Mouse (Mus musculus) CH12.LX (cell line): ENCODE measurements around the gene Vat1l. TPM values are rescaled to one million over a fixed set of nuclear protein-coding genes. Genes with fewer than 3 reads are reported as not detected.

Source experiments
- DNase-seq: peaks from one replicate; pipeline ENCODE4 v3.0.0-alpha.2; 2013; ENCODE audit errors: extremely low read depth
- H3K27ac ChIP-seq: 2 replicates; pipeline ENCODE4 v1.5.1; 2012; ENCODE audit warnings: low read depth, mild to moderate bottlenecking, control low read depth, moderate library complexity; ENCODE audit not compliant: insufficient read depth
- H3K27me3 ChIP-seq: replicated peaks from 2 replicates; pipeline ENCODE3; 2012; ENCODE audit warnings: inconsistent platforms
- H3K36me3 ChIP-seq, 2 experiments: replicated peaks in 1 of 2; 2 replicates each; pipeline versions ENCODE3 to v1.6.1; 2012; ENCODE audit warnings: inconsistent platforms in 1 of 2, low read length in 1 of 2, mild to moderate bottlenecking in 1 of 2, mixed read lengths in 1 of 2, moderate library complexity in 1 of 2; ENCODE audit not compliant: control insufficient read depth in 1 of 2, insufficient read depth in 1 of 2
- H3K4me1 ChIP-seq, 2 experiments: 2 replicates each; pipeline ENCODE4 v1.6.1; 2012; ENCODE audit warnings: inconsistent platforms in 1 of 2, moderate library complexity in 1 of 2; ENCODE audit not compliant: insufficient read depth in 2 of 2, control insufficient read depth in 1 of 2
- H3K4me2 ChIP-seq: 2 replicates; pipeline ENCODE4 v1.6.1; 2012; ENCODE audit warnings: low read depth, mild to moderate bottlenecking, control low read depth; ENCODE audit not compliant: poor library complexity, insufficient read depth, severe bottlenecking
- H3K4me3 ChIP-seq, 3 experiments: fragments of 150-350 bp in 1 of 3; sonication (generic) in 1 of 3; replicated peaks in 1 of 3; 2 replicates each; pipeline versions ENCODE3 to v1.5.1; 2011 to 2012; ENCODE audit warnings: low read depth in 2 of 3, low read length in 2 of 3, mild to moderate bottlenecking in 2 of 3, moderate library complexity in 2 of 3, control low read depth in 1 of 3, improper control_type of control experiment in 1 of 3, inconsistent platforms in 1 of 3, mixed read lengths in 1 of 3; ENCODE audit not compliant: poor library complexity in 1 of 3
- H3K79me2 ChIP-seq: replicated peaks from 2 replicates; pipeline ENCODE4 v1.6.1; 2012; ENCODE audit warnings: mild to moderate bottlenecking, moderate library complexity; ENCODE audit not compliant: control insufficient read depth, poor library complexity, insufficient read depth, severe bottlenecking; ENCODE audit errors: extremely low read depth
- H3K9ac ChIP-seq: 2 replicates; pipeline ENCODE4 v1.6.1; 2012; ENCODE audit warnings: low read depth, mild to moderate bottlenecking, control low read depth, moderate library complexity; ENCODE audit not compliant: insufficient read depth
- H3K9me3 ChIP-seq: replicated peaks from 2 replicates; pipeline ENCODE3; 2012; ENCODE audit warnings: low read length, inconsistent platforms, mixed read lengths
- BHLHE40 ChIP-seq: IDR thresholded peaks from 2 replicates; pipeline ENCODE4 v1.6.1; 2011; ENCODE audit warnings: mild to moderate bottlenecking, low read depth, low read length, improper control_type of control experiment
- CHD2 ChIP-seq: IDR thresholded peaks from 2 replicates; pipeline ENCODE4 v1.6.1; 2011; ENCODE audit warnings: low read length, improper control_type of control experiment
- E2F4 ChIP-seq: IDR thresholded peaks from 2 replicates; pipeline ENCODE4 v1.6.1; 2011; ENCODE audit warnings: low read depth, low read length, improper control_type of control experiment; ENCODE audit not compliant: insufficient replicate concordance
- ELF1 ChIP-seq: IDR thresholded peaks from 2 replicates; pipeline ENCODE4 v1.6.1; 2014; ENCODE audit warnings: low read depth, mild to moderate bottlenecking, inconsistent platforms, low read length, improper control_type of control experiment
- EP300 ChIP-seq: IDR thresholded peaks from 2 replicates; pipeline ENCODE4 v1.6.1; 2011; ENCODE audit warnings: low read length, improper control_type of control experiment
- ETS1 ChIP-seq: conservative IDR thresholded peaks from 2 replicates; pipeline ENCODE4 v1.6.1; 2012; ENCODE audit warnings: low read depth, mild to moderate bottlenecking, inconsistent platforms, low read length, improper control_type of control experiment, moderate library complexity
- HCFC1 ChIP-seq: IDR thresholded peaks from 2 replicates; pipeline ENCODE4 v1.6.1; 2012; ENCODE audit warnings: low read depth, mild to moderate bottlenecking, inconsistent platforms, low read length, improper control_type of control experiment
- IRF4 ChIP-seq: IDR thresholded peaks from 2 replicates; pipeline ENCODE4 v1.6.1; 2014; ENCODE audit warnings: low read depth, mild to moderate bottlenecking, inconsistent platforms, low read length, improper control_type of control experiment
- JUN ChIP-seq: IDR thresholded peaks from 2 replicates; pipeline ENCODE4 v1.6.1; 2011; ENCODE audit warnings: low read depth, mild to moderate bottlenecking, low read length, improper control_type of control experiment, moderate library complexity; ENCODE audit not compliant: insufficient read depth
- JUND ChIP-seq: conservative IDR thresholded peaks from 2 replicates; pipeline ENCODE4 v1.6.1; 2011; ENCODE audit warnings: low read depth, low read length, improper control_type of control experiment
- KAT2A ChIP-seq: IDR thresholded peaks from 2 replicates; pipeline ENCODE4 v1.6.1; 2012; ENCODE audit warnings: low read length, improper control_type of control experiment, inconsistent platforms; ENCODE audit not compliant: insufficient replicate concordance
- MAX ChIP-seq: IDR thresholded peaks from 2 replicates; pipeline ENCODE4 v1.6.1; 2011; ENCODE audit warnings: low read length, improper control_type of control experiment
- MAZ ChIP-seq: IDR thresholded peaks from 2 replicates; pipeline ENCODE4 v1.6.1; 2012; ENCODE audit warnings: low read depth, mild to moderate bottlenecking, inconsistent platforms, low read length, improper control_type of control experiment, moderate library complexity
- MXI1 ChIP-seq: IDR thresholded peaks from 2 replicates; pipeline ENCODE4 v1.6.1; 2011; ENCODE audit warnings: mild to moderate bottlenecking, low read depth, low read length, improper control_type of control experiment
- POLR2AphosphoS2 ChIP-seq: IDR thresholded peaks from 2 replicates; pipeline ENCODE4 v1.6.1; 2011; ENCODE audit warnings: low read depth, low read length, improper control_type of control experiment
- RAD21 ChIP-seq: IDR thresholded peaks from 2 replicates; pipeline ENCODE4 v1.6.1; 2011; ENCODE audit warnings: low read depth, mild to moderate bottlenecking, low read length, improper control_type of control experiment, moderate library complexity
- RCOR1 ChIP-seq: conservative IDR thresholded peaks from 2 replicates; pipeline ENCODE4 v1.6.1; 2012; ENCODE audit warnings: low read depth, mild to moderate bottlenecking, inconsistent platforms, low read length, improper control_type of control experiment
- SMC3 ChIP-seq: IDR thresholded peaks from 2 replicates; pipeline ENCODE4 v1.6.1; 2011; ENCODE audit warnings: low read depth, low read length, improper control_type of control experiment
- UBTF ChIP-seq: IDR thresholded peaks from 2 replicates; pipeline ENCODE4 v1.6.1; 2012; ENCODE audit warnings: low read depth, mild to moderate bottlenecking, inconsistent platforms, low read length, improper control_type of control experiment, moderate library complexity
- ZC3H11A ChIP-seq: IDR thresholded peaks from 2 replicates; pipeline ENCODE4 v1.6.1; 2012; ENCODE audit warnings: low read depth, mild to moderate bottlenecking, inconsistent platforms, low read length, improper control_type of control experiment
- ZKSCAN1 ChIP-seq: IDR thresholded peaks from 2 replicates; pipeline ENCODE4 v1.6.1; 2012; ENCODE audit warnings: low read depth, inconsistent platforms, low read length, improper control_type of control experiment, borderline replicate concordance
- ZMIZ1 ChIP-seq: IDR thresholded peaks from 2 replicates; pipeline ENCODE4 v1.6.1; 2012; ENCODE audit warnings: low read depth, mild to moderate bottlenecking, inconsistent platforms, low read length, improper control_type of control experiment
- ZNF384 ChIP-seq: IDR thresholded peaks from 2 replicates; pipeline ENCODE4 v1.6.1; 2012; ENCODE audit warnings: low read depth, low read length, improper control_type of control experiment, inconsistent platforms
- dilution Hi-C: fragments of 300-500 bp; cut with MboI; formaldehyde crosslinking; loops from 2 replicates; pipeline ENCODE4 v1.14.3; 2020; ENCODE audit warnings: low sequenced_read_pairs; ENCODE audit not compliant: extremely low pct_unique_long_range_greater_than_20kb, extremely low pct_ligation_motif_present
- in situ Hi-C: fragments of 300-500 bp; cut with MboI; formaldehyde crosslinking; loops from 3 replicates; pipeline ENCODE4 v1.14.3; 2019; ENCODE audit warnings: low sequenced_read_pairs, low pct_ligation_motif_present, low pct_unique_long_range_greater_than_20kb, mixed read lengths
- polyA plus RNA-seq: library from polyadenylated mRNA; unstranded; fragments of >175 nt; gene quantifications from 2 replicates; pipeline ENCODE4 v1.2.1, GENCODE M21; 2012; ENCODE audit warnings: low read depth; ENCODE audit not compliant: insufficient read length
- total RNA-seq, 2 experiments: library from RNA; depleted of rRNA; stranded (reverse); fragments of 300-350 nt in 1 of 2; fragments of >200 nt in 1 of 2; gene quantifications; 2 replicates each; pipeline ENCODE4 v1.2.3; 2012 to 2014

The Vat1l gene
- total and polyA plus RNA-seq, 3 experiments = not detected

GRCm38 (mm10) chr8:114274558-114274957 lies 69.1 kb downstream of the Vat1l start:
- Histone ChIP-seq H3K79me2 (no peaks in the 10 kb centered on the region), H3K4me1 (no peaks in the 10 kb centered on the region), H3K27ac (no peak overlapping the region), H3K36me3 (no peaks in the 10 kb centered on the region)
- in situ Hi-C loops = no loop called here
- TF ChIP-seq HCFC1 = no peak
- TF ChIP-seq UBTF = no peak
- no peak for TF ChIP-seq KAT2A
- no peak for TF ChIP-seq CHD2
- TF ChIP-seq RCOR1 = no peak
- no peak for TF ChIP-seq BHLHE40
- no peak for TF ChIP-seq E2F4
- TF ChIP-seq SMC3 = no peak
- TF ChIP-seq ZC3H11A = no peak
- no peak for TF ChIP-seq ZMIZ1
- no peak for TF ChIP-seq JUND
- TF ChIP-seq EP300 = no peak
- no peak for TF ChIP-seq POLR2AphosphoS2
- TF ChIP-seq, all 38 proteins: peak for 0
- H3K9me3 ChIP-seq = peaks cover 62% of the 10 kb centered on the region
- no peak for DNase-seq
- H3K4me3 ChIP-seq = no peak overlapping the region
- H3K27me3 ChIP-seq = no peaks in the 10 kb centered on the region
- H3K4me2 ChIP-seq = no peak overlapping the region
- H3K9ac ChIP-seq = no peak overlapping the region
- dilution Hi-C loops = no loop called here

GRCm38 (mm10) chr8:114281101-114281500 lies 75.7 kb downstream of the Vat1l start:
- TF ChIP-seq ZKSCAN1 (no peak), JUN (no peak), ELF1 (no peak), JUND (no peak), IRF4 (no peak), HCFC1 (no peak), ZC3H11A (no peak), ZNF384 (no peak), MXI1 (no peak), MAX (no peak), RAD21 (no peak), MAZ (no peak), ETS1 (no peak), BHLHE40 (no peak), POLR2AphosphoS2 (no peak)
- Histone ChIP-seq H3K9ac (no peak overlapping the region), H3K27ac (no peak overlapping the region), H3K27me3 (no peaks in the 10 kb centered on the region), H3K9me3 (peaks cover 64% of the 10 kb centered on the region), H3K36me3 (no peaks in the 10 kb centered on the region), H3K4me3 (no peak overlapping the region), H3K79me2 (no peaks in the 10 kb centered on the region), H3K4me1 (no peaks in the 10 kb centered on the region), H3K4me2 (no peak overlapping the region)
- no peak for DNase-seq
- in situ Hi-C loops = no loop called here
- dilution Hi-C loops = no loop called here
